Mouse (Mus musculus) T-helper 1 cell (primary cell): ENCODE measurements at regions not wholly inside any gene's neighbourhood (a gene's known extent, or its start where the extent isn't known, plus 50 kb on each side); places are given as distances from the start of the nearest gene placed in this dataset.

Experiments
- in situ Hi-C: fragments of 300-600 bp; cut with MboI, MseI; formaldehyde crosslinking; loops from one replicate; pipeline ENCODE4 v1.15.1; 2025; ENCODE audit warnings: high pct_unique_total_duplicates

DNA sequence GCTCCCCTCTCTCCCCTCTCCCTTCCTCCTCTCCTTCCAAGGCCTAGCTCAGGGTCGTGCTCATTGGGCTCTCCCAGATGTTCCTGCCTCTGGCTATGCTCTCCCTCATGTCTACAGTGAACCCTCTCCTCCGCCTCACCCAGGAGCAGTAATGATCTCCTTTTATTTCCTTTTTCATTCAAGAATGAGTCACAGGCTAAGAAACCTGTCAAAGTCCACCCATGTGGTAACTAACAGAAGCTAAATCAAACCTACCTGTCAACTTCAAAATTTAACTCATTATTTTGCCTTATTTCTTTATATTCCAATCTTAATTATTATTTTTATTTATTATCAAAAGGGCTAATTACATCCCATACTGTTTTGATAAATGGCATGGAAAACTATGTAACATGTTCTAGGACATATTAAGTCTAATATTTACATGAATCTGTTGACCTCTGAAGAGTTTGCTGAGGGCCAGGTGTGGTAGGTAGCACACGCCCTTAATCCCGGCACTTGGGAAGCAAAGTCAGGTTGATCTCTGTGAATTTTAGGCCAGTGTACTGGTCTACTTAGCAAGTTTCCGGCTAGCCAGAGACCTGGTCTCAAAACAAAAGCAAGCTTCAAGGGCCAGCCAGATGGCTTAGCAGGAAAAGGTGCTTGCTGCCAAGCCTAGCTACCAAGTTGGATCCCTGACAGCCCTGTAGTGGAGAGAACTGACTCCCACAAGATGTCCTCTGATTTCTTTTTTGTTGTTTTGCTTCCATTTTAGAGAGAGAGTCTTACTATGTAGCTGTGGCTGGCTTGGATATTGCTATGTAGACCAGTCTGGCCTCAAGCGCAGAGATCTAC is 51.9 kb upstream of the Slc16a1 start:
- in situ Hi-C loops = no loop called here

DNA sequence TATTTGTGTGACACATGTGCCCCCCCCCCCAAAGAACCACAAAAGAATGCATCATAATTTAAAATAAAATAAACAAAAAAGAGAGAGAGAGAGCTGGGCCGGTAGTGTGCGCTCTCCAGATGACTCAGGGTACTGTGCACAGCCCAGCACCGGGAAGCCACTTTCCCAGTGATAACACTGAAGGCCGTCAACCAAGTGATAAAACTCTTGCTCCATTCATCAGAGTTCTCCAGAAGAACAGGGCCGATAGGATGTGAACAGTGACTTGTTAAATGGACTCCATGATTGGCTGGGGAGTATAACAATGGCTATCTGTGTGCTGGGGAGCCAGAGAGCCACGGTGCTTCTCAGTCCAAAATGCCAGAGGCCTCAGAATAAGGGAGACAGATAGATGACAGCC is 53.2 kb upstream of the Slc16a1 start:
- in situ Hi-C loops = no loop called here

DNA sequence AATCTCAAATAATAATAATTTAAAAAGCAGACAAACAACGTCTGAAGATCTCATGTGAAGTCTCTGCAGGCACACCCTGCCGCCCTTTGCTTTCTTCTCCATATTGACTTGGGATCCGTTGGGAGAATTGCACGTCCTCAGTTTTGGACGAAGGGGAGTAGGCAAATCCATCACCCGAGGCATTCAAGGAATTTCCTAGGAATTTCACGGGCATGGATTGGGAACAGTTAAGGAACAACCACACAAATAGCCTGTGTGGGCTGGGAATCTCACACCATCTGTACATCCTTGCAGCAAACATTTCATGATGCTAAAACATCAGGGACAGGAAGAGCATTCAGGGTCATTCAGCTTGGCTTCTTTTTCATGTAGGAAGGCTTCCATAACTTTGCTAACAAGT is 55.2 kb upstream of the Slc16a1 start:
- in situ Hi-C loops = no loop called here

DNA sequence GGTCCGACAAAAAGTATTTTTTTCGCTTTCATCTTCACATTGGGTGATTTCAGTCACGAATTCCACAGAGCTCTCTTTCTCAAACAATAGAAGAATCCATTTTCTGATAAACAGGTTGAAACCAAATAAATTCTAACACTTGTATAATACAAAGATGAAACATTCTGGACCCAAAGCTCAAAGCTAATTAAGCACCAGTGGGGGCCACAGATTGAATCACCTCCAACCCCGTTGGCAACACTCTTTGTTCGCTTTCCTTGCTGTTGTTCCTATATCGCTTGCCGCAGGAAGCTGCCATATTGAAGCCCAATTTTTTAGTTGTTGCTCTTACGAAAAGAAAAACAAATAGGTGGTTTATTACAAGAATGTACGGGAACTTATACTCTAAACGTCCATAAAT is 55.9 kb upstream of the Slc16a1 start:
- in situ Hi-C loops = no loop called here

DNA sequence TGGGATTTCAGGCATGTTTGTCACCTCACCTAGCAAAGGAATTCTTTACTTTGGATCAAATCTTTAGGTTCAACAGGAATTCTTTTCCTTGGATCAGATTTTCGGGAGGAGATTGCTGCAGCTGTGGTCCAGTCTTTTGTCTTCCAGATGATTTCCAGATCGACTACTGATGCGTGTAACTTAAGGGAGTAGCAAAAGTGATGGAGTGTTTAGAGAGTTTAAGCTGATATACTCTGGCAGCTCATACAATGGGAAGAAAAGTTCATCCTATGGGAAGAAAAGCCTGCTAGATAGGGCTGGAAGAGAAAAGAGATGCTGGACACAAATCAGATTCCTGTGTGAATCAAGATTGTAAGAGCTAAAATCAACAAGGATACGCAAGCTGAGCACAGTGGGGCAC is 59.3 kb upstream of the Slc16a1 start:
- in situ Hi-C loops = no loop called here

DNA sequence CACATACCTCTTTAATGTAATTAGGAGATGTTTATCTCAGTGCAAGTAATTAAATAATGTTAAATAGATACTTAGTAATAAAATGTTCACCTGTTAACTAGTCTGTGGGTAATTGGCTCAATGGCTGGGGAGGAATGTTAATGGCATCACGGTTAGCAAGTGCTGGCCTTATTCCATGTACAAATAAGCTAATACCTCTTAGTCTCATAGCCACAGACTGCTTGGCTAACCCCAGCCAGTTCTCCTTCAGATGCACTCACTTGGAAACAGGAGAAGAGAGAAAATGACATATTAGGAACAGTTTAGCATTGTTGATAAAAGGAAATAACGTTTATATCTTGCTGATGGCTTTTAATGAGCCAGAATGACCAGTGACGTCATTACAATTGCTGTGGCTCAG is 60.1 kb upstream of the Slc16a1 start:
- in situ Hi-C loops = no loop called here

DNA sequence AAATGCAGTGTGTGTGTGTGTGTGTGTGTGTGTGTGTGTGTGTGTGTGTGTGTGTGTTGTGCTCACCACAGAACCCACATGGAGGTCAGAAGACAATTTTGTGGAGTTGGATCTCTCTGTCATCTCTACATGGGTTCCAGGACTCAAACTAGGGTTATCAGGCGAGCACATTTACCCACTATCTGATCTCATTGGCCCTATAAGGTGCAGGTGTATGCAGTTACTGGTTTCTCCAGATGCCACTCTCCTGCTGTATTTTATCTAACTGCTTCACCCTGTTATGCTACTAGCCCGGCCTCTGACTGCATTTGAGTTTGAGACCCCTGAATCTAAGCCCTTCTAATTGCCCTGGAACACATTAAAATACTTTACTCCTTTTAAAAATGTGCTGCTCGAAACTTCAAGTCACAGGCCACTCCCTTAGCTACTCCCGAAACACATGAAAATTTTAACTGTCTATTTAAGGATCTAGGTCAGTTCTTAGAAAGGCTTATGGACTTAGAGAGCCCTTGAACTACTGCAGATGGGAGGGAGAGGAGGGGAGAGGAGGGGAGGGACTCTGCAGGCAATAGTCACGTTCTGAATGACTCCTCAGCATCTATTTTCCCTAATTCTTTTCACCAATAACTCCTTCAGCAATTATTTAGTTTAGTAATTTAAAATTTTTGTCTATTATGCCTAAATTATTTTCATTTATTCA is 61.1 kb upstream of the Slc16a1 start:
- in situ Hi-C loops = no loop called here

DNA sequence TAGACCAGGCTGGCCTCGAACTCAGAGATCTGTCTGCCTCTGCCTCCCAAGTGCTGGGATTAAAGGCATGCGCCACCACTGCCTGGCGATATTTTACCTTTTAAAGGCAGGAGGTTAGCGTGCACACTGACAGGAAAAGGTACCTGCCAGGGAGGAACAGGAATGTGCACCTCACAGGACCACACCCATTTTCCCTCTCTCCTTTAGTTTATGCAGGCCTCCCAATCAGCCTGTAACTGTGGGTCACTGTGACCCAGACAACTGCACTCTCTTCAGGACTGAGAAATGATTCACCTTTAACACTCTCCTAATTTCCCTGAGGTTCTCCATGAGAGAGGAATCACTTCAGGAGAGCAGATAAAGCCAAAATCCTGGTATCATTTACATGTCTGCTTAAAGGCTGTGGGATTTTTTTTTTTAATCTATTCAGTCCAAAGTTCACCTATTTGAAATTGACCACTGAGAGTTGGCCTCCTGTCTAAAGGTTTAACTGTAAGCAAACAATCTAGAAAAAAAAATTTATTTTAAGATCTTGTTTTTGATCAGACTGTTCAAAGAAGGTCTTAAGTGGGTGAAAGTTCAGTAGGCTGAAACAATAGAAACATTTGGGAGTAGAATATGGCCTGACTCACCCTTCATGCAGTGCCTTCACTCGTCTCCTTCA is 61.7 kb upstream of the Lrig2 start:
- in situ Hi-C loops = no loop called here

DNA sequence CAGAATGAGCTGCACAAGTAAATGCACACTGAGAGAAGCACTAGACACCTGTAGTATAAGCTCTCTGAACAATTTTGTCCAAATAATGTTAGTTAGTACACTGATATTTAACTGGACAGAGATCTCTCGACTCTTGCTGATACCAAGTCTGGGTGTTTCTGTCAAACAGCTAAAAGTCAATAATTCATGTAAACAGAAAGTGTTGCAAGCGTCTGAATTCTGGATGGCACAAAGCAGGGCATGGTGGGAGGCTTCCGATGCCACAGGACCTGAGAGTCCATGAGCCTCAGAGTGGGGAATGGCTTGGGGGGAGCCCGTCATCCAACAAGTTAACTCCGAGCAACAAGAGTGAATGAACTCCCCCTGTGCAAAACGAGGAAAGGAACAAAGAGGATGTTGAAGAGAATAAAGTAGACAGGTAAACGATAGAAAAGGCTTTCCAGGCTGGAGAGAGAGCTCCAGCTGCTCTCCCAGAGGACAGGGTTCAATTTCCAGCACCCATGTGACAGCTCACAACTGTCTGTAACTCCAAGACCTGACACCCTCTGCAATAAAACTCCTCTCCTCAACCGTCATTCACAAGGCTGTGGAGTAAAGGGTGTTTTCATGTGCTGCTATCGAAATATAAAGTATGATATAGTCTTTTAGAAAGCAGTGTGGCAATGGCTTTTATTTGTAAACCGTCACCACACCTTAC is 60.4 kb upstream of the Lrig2 start:
- in situ Hi-C loops = no loop called here

DNA sequence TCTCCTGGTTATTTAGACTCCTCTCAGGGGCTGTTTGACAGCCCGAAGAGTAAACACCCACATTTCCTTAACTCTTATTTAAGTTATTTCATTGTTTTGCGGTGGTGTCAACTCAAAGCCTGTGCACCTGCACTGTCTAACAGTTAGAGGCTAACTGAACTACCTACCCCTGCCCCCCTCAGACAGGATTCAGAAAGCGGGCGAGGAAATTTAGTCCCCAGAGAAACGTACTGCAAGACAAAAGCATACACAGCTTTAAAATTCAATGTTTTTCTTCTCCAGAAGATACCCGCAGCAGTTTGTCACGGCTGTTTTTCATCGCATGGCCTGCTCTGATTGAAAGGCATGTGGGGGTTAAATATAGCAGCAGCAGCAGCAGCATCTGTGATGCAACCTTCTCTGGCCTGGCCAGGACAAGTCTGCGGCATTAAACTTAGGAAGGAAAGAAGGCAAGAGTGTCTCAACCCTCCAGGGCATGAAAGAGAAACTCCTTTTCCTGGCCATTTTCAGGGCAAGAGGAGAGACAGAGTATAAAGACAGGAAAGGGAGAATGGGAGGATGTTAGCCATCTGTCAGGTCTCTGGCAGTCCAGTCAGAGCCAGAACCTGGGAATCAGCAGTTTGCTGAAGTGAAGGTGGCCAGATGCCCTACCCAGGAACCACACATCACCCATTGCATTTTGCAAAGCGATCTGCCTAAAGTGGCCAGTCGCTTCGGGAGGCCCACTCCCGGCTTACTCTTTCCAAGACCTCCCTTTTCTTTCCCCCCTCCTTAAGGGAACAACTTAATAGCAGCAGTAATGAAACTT is 53.9 kb upstream of the Lrig2 start:
- in situ Hi-C loops = loop anchor here (5.0 kb wide), 1 partner anchor 52 kb away; no protein-coding TSS in a partner anchor

DNA sequence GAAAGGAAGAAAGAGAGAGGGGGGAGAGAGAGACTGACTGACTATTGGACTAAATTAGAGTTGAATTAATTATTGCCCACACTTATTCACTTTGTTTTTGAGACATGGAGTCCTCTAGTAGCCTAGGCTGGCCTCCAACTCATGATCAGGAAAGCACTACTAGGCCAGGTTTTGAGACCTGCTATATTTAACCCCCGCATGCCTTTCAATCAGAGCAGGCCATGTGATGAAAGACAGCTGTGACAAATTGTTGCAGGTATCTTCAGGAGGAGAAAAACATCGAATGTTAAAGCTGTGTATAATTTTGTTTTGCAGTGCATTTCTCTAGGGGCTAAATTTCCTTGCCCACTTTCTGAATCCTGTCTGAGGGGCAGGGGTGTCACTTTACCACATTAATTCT is 53.1 kb upstream of the Lrig2 start:
- in situ Hi-C loops = loop anchor here (5.0 kb wide), 1 partner anchor 52 kb away; no protein-coding TSS in a partner anchor

DNA sequence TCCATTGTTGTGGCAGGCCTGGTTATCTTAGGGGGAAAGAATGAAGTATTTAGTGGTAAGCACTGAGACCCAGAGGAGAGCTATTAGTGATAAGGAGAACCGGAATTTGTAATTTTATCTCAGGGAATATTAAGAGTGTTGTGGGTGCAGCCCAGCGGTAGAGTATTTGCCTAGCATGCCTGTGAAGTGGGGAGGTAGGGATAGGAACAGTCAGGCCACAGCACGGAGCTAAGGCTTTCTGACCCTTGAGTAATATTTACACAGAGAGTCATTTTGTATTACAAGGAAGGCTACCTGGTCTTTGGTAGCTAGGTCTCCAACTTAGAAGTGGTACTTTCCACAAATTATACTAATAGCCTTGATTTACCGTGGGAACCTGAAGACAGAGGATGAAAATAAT is 49.8 kb upstream of the Lrig2 start:
- in situ Hi-C loops = no loop called here
